Mouse (Mus musculus) midbrain, embryonic 12.5 days (tissue): ENCODE data around the gene Sufu. TPM values are rescaled to one million over a fixed set of nuclear protein-coding genes. Genes with fewer than 3 reads are reported as not detected.

ENCODE experiments used
- ATAC-seq: fragments of 200-750 bp; cut with Nextera tagmentation; 2 replicates; pipeline ENCODE4 v1.8.0; 2017; ENCODE audit warnings: low read depth, moderate TSS enrichment, moderate library complexity; ENCODE audit not compliant: low FRiP score
- H3K27ac ChIP-seq: fragments of 300-500 bp; sonication (generic); replicated peaks from 2 replicates; pipeline ENCODE4 v1.5.1; 2016; ENCODE audit warnings: mild to moderate bottlenecking
- H3K27me3 ChIP-seq: fragments of 300-500 bp; sonication (generic); 2 replicates; pipeline ENCODE4 v1.6.1; 2016; ENCODE audit warnings: mild to moderate bottlenecking
- H3K36me3 ChIP-seq: fragments of 300-500 bp; sonication (generic); 2 replicates; pipeline ENCODE4 v1.6.1; 2016
- H3K4me1 ChIP-seq: fragments of 300-500 bp; sonication (generic); 2 replicates; pipeline ENCODE4 v1.6.1; 2016
- H3K4me2 ChIP-seq: fragments of 300-500 bp; sonication (generic); replicated peaks from 2 replicates; pipeline ENCODE4 v1.6.1; 2016; ENCODE audit warnings: mild to moderate bottlenecking, moderate library complexity
- H3K4me3 ChIP-seq: fragments of 300-500 bp; sonication (generic); 2 replicates; pipeline ENCODE4 v1.5.1; 2016; ENCODE audit warnings: mild to moderate bottlenecking
- H3K9ac ChIP-seq: fragments of 300-500 bp; sonication (generic); replicated peaks from 2 replicates; pipeline ENCODE4 v1.6.1; 2016; ENCODE audit warnings: mild to moderate bottlenecking, moderate library complexity
- H3K9me3 ChIP-seq: fragments of 300-500 bp; sonication (generic); 2 replicates; pipeline ENCODE4 v1.6.1; 2016; ENCODE audit warnings: mild to moderate bottlenecking
- WGBS: fragments of 180-500 bp; shearing (Covaris S2); methylation state at CpG from one replicate; pipeline ENCODE4 v1.1.7; 2016; 5-methylcytosine and 5-hydroxymethylcytosine counted together
- polyA plus RNA-seq: library from polyadenylated mRNA; unstranded; fragments of >200 nt; fragmentation: Nextera tagmentation; extraction: Ambion mirVana; gene quantifications from 2 replicates; pipeline ENCODE4 v1.2.1, GENCODE M21; 2016

Sufu gene
- polyA plus RNA-seq, 1 experiment from 2014 or later = 43.7 TPM

- Histone ChIP-seq H3K4me1 (peaks cover 41% of the 10 kb centered on the region), H3K27me3 (no peaks in the 10 kb centered on the region), H3K4me3 (no peak overlapping the region), H3K9me3 (no peaks in the 10 kb centered on the region), H3K4me2 (no peak overlapping the region), H3K36me3 (peaks cover 66% of the 10 kb centered on the region), H3K9ac (no peak overlapping the region), H3K27ac (no peak overlapping the region)
- no peak for ATAC-seq
- 85% methylated on average over 12 of the region's 12 CpGs for WGBS
Observed at GRCm38 (mm10) chr19:46514387-46514786, 117.7 kb downstream of the Sufu start.

GRCm38 (mm10) chr19:46515287-46515821 lies 118.7 kb downstream of the Sufu start:
- H3K9ac ChIP-seq = no peak overlapping the region
- peaks cover 32% of the 10 kb centered on the region for H3K4me1 ChIP-seq
- H3K9me3 ChIP-seq = no peaks in the 10 kb centered on the region
- H3K27ac ChIP-seq = no peak overlapping the region
- no peak overlapping the region for H3K4me2 ChIP-seq
- peaks cover 57% of the 10 kb centered on the region for H3K36me3 ChIP-seq
- H3K27me3 ChIP-seq = no peaks in the 10 kb centered on the region
- 90% methylated on average over 24 of the region's 24 CpGs for WGBS
- H3K4me3 ChIP-seq = no peak overlapping the region
- no peak for ATAC-seq

GRCm38 (mm10) chr19:46516667-46517528 lies 120.2 kb downstream of the Sufu start:
- 37% methylated on average over 3 of the region's 3 CpGs for WGBS
- peak overlapping the region; percentile 76; the same call in 1 of the 2 replicates for H3K27ac ChIP-seq
- H3K27me3 ChIP-seq = no peaks in the 10 kb centered on the region
- H3K4me1 ChIP-seq = peaks cover 29% of the 10 kb centered on the region
- no peak overlapping the region for H3K4me3 ChIP-seq
- H3K9me3 ChIP-seq = no peaks in the 10 kb centered on the region
- ATAC-seq = no peak
- no peak overlapping the region for H3K9ac ChIP-seq
- H3K4me2 ChIP-seq = no peak overlapping the region
- H3K36me3 ChIP-seq = peaks cover 46% of the 10 kb centered on the region

- ATAC-seq = peak; percentile 67
- Histone ChIP-seq H3K4me2 (peak overlapping the region; percentile 42), H3K9ac (peak overlapping the region; percentile 28), H3K27ac (peak overlapping the region; percentile 76), H3K4me1 (peaks cover 34% of the 10 kb centered on the region), H3K9me3 (no peaks in the 10 kb centered on the region), H3K4me3 (peak overlapping the region; percentile 11; the same call in 1 of the 2 replicates), H3K27me3 (no peaks in the 10 kb centered on the region), H3K36me3 (peaks cover 37% of the 10 kb centered on the region)
- 28% methylated on average over 11 of the region's 14 CpGs for WGBS
Observed at GRCm38 (mm10) chr19:46517529-46518351, 121.0 kb downstream of the Sufu start.

GRCm38 (mm10) chr19:46518352-46518787 lies 121.7 kb downstream of the Sufu start:
- Histone ChIP-seq H3K36me3 (peaks cover 31% of the 10 kb centered on the region), H3K4me3 (peak overlapping the region; percentile 11; the same call in 1 of the 2 replicates), H3K9me3 (no peaks in the 10 kb centered on the region), H3K4me1 (peaks cover 40% of the 10 kb centered on the region), H3K4me2 (peak overlapping the region; percentile 42), H3K27me3 (no peaks in the 10 kb centered on the region), H3K9ac (peak overlapping the region; percentile 28; the same call in 1 of the 2 replicates), H3K27ac (peak overlapping the region; percentile 76)
- ATAC-seq = peak; percentile 71
- WGBS = under 1% methylated on average over 13 of the region's 13 CpGs

GRCm38 (mm10) chr19:46518828-46519621 lies 122.3 kb downstream of the Sufu start:
- peak overlapping the region; percentile 76; the same call in 1 of the 2 replicates for H3K27ac ChIP-seq
- H3K9me3 ChIP-seq = no peaks in the 10 kb centered on the region
- 11% methylated on average over 5 of the region's 5 CpGs for WGBS
- no peaks in the 10 kb centered on the region for H3K27me3 ChIP-seq
- H3K4me1 ChIP-seq = peaks cover 46% of the 10 kb centered on the region
- ATAC-seq = no peak
- no peak overlapping the region for H3K4me3 ChIP-seq
- no peak overlapping the region for H3K9ac ChIP-seq
- peak overlapping the region; percentile 42 for H3K4me2 ChIP-seq
- H3K36me3 ChIP-seq = peaks cover 25% of the 10 kb centered on the region

- no peak for ATAC-seq
- Histone ChIP-seq H3K36me3 (0 out of 2 replicates have a peak, but pooled peaks cover under 1% of the 10 kb centered on the region), H3K27ac (no peak overlapping the region), H3K9ac (no peak overlapping the region), H3K27me3 (no peaks in the 10 kb centered on the region), H3K9me3 (no peaks in the 10 kb centered on the region), H3K4me1 (peaks cover 71% of the 10 kb centered on the region), H3K4me3 (no peak overlapping the region), H3K4me2 (no peak overlapping the region)
Observed at GRCm38 (mm10) chr19:46521698-46522097, 125.0 kb downstream of the Sufu start.

- no peak overlapping the region for H3K4me2 ChIP-seq
- H3K4me3 ChIP-seq = no peak overlapping the region
- no peak overlapping the region for H3K9ac ChIP-seq
- peaks cover 70% of the 10 kb centered on the region for H3K4me1 ChIP-seq
- peak overlapping the region; percentile 83; the same call in 1 of the 2 replicates for H3K27ac ChIP-seq
- WGBS = 47% methylated on average over 15 of the region's 15 CpGs
- H3K27me3 ChIP-seq = no peaks in the 10 kb centered on the region
- H3K9me3 ChIP-seq = no peaks in the 10 kb centered on the region
- no peak for ATAC-seq
- H3K36me3 ChIP-seq = no peaks in the 10 kb centered on the region
Observed at GRCm38 (mm10) chr19:46522433-46523044, 125.8 kb downstream of the Sufu start.

GRCm38 (mm10) chr19:46523131-46523479 lies 126.4 kb downstream of the Sufu start:
- ATAC-seq = no peak
- Histone ChIP-seq H3K36me3 (no peaks in the 10 kb centered on the region), H3K4me1 (peaks cover 70% of the 10 kb centered on the region), H3K27ac (peak overlapping the region; percentile 83), H3K4me2 (peak overlapping the region; percentile 49), H3K27me3 (no peaks in the 10 kb centered on the region), H3K9ac (peak overlapping the region; percentile 42; the same call in 1 of the 2 replicates), H3K9me3 (no peaks in the 10 kb centered on the region), H3K4me3 (no peak overlapping the region; the same call in 1 of the 2 replicates)

- WGBS = 1% methylated on average over 20 of the region's 20 CpGs
- peaks cover 70% of the 10 kb centered on the region for H3K4me1 ChIP-seq
Observed at GRCm38 (mm10) chr19:46523480-46524151, 126.9 kb downstream of the Sufu start.

More at GRCm38 (mm10) chr19:46523480-46524151, 126.9 kb downstream of the Sufu start:
- Histone ChIP-seq H3K9ac (peak overlapping the region; percentile 42), H3K4me2 (peak overlapping the region; percentile 49), H3K27me3 (no peaks in the 10 kb centered on the region), H3K36me3 (no peaks in the 10 kb centered on the region), H3K9me3 (no peaks in the 10 kb centered on the region), H3K27ac (peak overlapping the region; percentile 83), H3K4me3 (peak overlapping the region; percentile 16)
- ATAC-seq = peak; percentile 94
